Mouse (Mus musculus) frontal cortex, adult (tissue): ENCODE data around the gene Fam222a.

Source experiments
- ATAC-seq: cut with Nextera tagmentation; 2 replicates; pipeline ENCODE4 v1.9.2; 2017; ENCODE audit warnings: mild to moderate bottlenecking, moderate library complexity, mixed read lengths; ENCODE audit not compliant: low TSS enrichment

Fam222a gene

DNA sequence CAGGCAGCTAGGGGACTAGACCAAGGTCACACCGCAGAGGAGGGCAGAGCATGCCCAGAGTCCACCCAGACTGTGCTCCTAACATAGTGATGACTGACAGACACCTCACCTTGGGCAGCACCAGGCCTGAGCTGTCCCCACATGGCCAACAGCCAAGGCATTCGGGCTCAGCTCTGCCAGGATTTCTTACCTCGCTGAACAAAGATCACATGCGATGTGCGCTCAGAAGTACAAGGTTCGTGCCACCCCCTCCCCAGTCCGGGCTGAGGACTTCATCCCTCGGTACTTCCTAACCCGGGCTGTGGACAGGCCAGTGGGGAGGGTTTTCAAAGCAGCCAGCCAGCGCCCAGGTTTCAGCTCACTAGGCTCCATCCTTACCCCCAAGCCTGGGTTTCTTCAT, 89.6 kb downstream of the Fam222a start:
- ATAC-seq, result no peak

DNA sequence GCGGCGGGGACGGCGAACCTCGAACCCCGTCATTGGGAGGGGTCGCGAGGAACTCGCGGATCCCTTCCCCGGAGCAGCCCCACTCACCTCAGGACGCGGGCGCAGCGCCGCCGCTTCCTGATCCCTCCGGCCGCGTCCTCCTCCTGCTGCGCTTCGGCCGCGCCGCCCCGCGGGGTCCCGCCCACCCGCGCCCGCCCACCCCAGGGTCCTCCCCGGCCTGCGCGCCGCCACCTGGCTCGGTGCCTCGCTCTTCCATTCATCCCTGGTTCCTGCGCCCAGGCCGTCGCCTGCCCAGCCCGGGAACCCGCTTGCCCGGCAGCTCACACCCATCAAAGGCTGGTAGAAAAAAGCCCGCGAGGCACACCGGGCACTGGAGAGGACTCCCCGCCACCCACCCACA, 90.4 kb downstream of the Fam222a start, which contains the start of gene Trpv4:
Gene Trpv4, minus strand, starts transcription at position 167 of the 400 bp plus-strand sequence.
- no peak for ATAC-seq

DNA sequence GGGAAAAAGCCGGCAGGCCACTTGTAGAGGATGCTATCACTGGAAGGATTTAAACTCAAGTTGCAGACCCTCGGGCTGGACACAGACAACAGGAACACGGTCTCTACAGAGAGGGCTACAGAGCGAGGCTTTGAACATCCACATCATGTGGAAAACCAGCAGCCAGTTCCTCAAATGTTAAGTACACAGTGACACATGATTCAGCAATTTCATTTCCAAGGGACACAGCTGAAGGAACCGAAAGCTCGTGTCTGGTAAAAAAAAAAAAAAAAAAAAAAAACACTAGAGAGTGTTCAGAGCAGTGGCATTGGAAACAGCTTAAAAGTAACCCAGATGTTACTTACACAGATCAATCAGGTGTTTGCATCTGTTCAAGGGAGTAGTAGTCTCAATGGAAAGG, 93.2 kb downstream of the Fam222a start:
- no peak for ATAC-seq
